Mouse (Mus musculus) cerebellum, adult 11 months (tissue): ENCODE data around the gene Axdnd1.
"Not testable (repeated sequence)": the region's sequence is repeated elsewhere in the genome, so short reads cannot be mapped to it uniquely, and the experiment has no call there.

ENCODE experiments used
- DNase-seq: peaks from one replicate; pipeline ENCODE4 v3.0.0; 2022

The Axdnd1 gene

DNA sequence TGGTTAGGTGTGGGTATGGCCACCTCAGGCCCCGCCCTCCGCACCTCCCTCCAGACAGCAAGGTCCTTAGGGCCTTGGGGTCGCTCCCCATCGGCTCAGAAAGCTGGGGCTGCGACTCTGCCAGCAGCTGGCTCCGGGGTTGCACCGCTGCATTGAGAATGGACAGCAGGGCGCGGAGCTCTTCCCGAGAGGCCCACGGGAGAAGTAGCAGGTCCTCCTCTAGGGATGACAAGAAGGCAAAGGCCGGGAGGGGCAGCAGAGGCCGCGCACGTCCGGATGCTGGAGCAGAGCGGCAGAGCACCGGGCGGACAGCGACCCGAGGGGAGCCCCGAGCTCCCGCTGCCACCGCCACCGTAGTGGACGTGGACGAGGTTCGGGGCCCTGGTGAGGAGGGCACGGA lies 110.3 kb downstream of the Axdnd1 start, which contains the start of gene Nphs2:
Gene Nphs2, plus strand, starts transcription at position 98 of the 400 bp plus-strand sequence.
- DNase-seq: no peak

DNA sequence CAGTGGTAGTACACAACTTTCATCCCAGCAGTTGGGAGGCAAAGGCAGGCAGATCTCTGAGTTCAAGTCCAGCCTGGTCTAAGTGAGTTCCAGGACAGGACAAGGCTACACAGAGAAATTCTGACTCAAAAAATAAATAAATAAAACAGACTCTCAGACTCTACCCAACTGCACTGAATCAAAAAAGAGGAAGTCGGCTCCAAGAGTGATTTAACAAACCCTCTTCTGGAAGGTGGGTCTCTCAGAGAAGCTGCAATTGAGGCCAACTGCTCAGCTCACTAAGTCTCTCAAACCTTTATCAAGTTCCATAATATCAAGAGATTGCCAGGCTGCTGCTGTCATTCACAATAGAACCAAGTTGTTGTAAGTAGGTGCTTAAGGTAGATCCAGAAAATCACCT lies 112.4 kb downstream of the Axdnd1 start:
- DNase-seq: no peak

DNA sequence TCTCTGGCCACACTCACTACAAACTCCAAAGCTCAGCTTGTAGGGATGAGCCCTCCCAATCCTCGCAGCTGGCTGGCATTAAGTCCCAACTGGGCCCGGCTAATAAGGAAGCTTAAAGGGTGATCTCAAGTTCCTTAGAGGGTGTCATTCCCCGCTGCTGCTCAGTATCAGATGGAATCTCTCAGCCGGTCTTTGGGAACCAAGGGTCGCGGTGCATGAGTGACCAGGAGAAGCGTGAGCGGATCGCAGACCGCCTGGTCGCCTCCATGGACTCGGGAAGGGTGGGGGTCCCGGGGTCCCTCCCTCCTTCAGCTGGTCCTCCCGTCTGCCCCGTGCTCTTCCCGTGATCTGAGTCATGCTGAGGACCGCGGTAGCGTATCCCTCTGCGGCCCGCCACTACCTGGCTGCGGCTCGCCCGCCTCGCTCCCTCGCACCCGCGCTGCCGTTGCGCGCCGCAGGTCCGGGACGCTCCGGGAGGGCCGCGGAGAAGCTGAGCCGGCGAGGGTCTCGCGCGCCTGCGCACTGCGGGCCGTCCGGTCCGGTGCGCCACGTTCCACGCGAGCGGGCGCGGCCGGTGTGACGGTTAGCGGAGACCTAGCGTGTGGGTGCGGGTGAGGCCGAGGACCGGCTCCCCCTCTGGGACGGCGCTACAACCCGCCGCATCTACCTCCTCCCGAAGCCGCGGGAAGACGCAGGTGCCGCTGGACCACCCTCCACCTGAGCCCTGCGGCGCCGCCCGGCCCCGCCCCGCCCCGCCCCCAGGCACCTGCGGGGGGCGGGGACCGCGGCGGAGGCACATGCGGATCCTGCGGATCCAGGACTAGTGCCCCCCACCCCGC lies 117.8 kb downstream of the Axdnd1 start, which contains the start of gene Tdrd5:
Gene Tdrd5, minus strand, starts transcription at position 754 of the 839 bp plus-strand sequence.
- DNase-seq: peak; percentile 4

DNA sequence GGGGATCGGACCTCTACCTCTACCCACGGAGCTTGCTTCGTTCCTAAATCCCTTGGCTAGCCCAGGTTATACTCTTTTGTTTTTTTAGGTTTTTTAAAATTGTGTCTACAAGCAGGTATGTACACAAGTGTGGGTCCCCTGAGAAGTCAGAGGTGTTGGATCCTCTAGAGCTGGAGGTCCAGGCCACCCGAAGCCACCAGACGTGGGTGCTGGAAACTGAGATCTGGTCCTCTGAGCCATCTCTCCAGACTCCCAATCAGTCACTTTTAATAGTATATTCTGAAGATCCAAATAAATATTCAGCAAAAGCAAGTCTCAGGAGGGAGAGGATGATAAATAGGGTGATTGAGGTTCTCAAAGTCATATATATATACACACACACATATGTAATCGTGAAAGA lies 130.9 kb downstream of the Axdnd1 start:
- DNase-seq: no peak

DNA sequence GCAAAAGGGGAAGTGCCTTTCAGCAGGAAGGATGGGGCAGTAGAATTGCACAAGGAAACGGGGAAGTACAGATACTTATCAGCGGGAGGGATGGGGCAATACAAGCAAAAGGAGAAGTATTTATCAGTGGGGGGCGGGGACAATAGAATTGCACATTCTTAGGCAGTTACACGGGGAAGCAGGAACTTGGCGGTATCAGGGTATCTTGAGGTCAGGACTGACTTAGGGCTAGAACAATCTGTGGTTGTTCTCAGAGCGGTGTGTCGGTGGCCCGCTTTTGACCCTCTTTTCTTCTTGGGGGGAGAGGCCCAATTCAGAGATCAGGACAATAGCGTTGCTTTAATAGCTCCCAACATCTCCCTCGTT lies 131.8 kb downstream of the Axdnd1 start:
- not testable (repeated sequence) for DNase-seq

DNA sequence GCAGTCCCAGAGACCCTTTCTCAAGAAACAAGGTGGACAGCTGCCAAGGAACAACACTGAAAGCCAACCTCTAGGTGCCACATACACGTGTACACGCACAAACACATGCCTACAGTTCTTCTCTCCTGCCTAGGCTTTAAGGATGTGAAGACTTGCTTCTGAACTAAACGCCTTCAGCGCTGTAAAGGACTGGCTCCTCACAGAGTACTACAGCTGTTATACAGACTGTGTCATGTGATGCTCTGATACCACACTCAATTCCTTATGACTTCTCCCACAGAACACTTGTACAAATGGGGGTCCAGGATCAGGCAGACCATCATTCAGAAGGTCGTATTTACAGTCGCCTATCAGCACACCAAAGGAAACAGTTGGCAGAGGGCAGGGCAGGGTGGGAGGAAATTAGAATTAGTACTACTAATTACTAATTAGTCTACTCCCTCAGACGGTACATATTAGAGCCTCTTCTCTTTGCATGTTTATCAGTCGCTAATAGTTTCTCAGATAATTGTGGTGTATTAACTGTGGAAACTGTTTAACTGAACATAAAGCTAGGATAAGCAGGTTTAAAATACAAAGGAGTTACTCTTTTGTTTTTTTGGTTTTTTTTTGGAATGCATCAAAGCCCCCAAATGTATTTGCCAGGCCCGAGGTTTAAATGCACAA lies 132.3 kb downstream of the Axdnd1 start:
- DNase-seq: no peak

DNA sequence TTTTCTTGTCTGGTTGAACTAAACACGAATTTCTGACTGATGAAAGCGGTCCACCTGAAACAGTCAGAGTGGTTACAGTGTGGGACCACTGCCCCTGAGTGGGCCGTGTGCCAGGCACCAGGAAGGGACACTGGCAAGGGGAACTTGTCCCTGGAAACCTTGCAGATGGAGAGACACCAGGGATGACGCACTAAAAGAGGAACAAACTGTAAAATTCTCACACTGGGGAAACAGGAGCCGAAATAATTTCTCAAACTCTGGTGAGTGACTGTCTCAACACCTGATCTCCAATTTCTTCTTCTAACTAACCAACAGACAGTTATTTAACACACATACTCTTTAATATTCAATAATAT lies 135.4 kb downstream of the Axdnd1 start:
- DNase-seq: no peak

DNA sequence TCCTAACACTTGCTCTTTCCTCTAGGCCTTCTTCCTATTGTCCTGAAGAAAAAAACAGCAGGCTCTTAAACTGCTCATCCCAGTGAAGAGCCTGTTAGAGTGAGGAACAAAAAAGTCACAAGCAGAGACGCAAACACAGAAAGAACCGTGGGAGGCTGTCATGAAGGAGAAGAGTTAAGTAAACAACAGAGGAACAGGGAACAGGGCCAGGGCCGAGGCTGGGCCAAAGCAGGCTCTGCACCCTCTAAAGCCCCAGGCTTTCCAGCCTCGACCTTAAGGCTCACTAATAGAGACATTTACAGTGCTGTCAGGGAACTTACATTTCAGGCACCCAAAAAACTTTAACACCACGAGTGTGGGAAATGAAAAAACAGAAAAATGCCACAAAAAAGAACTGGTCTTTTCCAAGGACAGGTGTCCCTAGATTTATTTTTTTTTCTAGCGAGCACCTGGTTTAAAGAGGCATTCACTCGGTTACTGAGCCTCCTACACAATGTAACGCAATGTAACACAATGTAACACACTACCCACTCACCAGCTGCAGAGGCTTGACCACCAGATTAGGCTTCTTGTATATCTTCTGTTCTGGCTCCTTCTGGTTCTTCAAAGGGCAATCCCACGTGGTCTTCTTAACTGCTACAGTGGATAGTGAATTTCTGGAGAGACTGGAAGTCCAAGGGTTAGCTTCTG lies 136.0 kb downstream of the Axdnd1 start:
- DNase-seq: no peak

DNA sequence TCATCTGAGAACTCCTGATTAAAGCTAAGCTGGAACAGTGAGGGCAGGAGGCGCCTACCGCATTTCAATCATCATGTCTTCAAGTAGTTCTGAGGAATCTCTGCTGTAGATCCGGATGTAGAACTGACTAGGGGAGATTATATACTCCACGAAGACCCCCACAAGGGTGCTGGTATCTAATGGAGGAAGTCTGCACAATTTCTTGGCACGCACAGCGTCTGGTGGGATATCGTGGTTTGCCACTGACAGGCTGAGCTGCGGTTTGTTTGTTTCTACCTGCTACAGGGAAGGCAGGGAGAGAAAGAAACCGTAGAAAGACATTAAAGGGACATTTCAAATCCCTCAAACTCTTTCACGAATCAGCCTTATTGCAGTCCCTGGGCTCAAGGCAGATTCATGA lies 136.8 kb downstream of the Axdnd1 start:
- DNase-seq: no peak

DNA sequence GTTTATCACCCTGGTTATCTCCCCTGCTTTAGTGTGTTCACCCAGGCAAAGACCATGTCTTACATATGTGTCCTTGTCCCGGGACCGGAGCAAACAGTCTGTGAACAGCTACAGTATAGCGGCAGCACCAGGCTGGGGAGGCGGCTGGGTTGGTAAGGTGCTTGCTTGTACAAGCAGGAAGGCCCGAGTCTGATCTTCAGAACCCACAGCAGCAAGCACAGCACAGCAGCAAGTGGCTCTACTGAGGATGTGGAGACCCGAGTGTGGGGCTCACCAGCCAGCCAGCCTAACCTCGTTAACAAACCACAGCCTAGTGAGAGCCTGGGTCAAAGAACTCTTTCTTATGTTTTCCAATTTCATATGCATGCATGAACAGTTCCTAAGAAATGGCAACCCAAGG lies 140.8 kb downstream of the Axdnd1 start:
- DNase-seq: no peak

DNA sequence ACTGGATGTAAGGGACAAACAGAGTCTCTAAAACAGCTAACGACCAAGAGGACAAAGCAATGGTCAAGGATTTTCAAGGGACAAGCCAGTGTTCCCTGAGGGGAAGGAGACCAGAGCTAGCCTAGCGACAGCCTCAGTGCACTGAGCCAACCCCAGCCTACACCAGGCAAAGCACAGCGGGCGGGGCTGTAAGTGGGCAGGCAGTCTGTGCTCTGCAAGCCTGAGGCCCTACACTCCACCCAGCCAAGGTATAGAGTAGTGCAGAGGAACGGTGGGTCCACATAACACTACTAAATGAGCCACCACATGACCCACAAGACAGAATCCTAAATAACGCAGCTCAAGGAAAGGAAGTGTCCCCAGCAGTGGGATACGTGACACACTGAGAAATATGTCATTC lies 147.3 kb downstream of the Axdnd1 start:
- no peak for DNase-seq
